Mouse (Mus musculus) fat pad, adult 2 months (tissue): ENCODE data around the gene Manba.
"Not testable (repeated sequence)": the region's sequence is repeated elsewhere in the genome, so short reads cannot be mapped to it uniquely, and the experiment has no call there.

ENCODE experiments used
- DNase-seq: peaks from one replicate; pipeline ENCODE4 v3.0.0-alpha.2; 2011; ENCODE audit warnings: low read depth, low spot score; ENCODE audit errors: extremely low read depth

Gene Manba

DNA sequence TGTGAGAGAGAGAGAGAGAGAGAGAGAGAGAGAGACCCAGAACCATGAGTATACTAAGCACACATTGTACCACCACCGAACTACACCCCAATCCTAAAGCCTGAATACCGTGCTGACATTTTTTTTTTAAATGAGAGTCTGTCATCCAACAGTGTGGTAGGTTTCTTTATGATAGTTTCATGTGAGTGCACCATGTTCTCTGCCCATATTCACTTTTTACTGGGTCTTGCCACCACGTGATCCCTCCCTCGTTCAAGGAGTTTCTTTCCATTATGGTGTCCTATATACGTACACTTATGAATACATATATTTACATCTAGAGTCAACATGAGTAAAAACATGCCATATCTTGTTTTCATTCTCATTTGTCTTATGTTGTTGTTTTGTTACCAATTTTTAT lies 940 bp downstream of the Manba start:
- no peak for DNase-seq

DNA sequence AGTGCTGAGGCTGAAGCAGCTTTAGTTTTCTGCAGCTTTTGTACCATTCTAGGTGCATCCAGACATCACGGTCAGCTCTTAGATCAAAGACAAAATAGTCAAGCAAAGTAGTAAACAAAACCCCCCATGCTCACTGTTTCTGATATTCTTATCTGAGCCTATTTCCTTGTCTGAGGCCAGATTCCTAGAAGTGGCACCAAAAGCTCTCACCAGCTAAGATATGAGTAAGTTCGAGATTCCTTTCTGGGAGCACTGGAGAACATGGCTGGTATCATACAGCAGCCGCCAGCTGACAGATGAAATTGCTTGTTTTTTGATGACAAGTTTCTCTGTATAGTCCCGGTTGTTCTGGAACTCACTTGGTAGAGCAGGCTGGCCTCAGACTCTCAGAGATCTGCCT lies 2.4 kb downstream of the Manba start:
- no peak for DNase-seq

DNA sequence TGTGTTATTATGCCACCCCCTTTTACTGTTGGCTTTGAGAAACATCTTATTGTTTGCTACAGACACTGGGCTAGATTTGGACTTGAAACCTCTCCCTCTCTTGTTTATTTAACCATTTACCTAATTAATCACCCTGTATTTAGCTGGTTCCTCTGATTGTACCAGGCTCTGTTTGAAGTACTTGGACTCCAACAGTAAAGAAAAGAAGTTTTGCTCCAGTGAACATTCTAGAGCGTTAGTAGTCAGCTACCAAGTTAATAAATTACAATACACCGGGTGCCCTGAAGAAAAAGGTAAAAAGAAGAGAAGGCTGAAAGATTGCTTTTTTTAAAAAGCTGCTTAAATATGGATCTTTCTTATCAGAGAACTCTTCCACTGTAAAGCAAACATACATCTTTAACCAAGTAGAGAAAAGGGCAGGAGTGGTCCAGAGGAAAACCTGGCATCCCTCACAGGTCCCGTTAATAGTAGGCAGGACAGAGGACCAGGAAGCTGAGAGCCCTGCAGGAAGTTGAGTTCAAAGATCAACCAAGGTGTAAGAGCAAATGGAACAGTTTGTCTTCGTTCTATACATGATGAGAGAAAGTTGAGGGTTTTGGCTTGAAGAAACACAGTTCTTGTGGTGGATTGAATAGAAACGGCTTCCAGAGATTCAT lies 4.6 kb downstream of the Manba start:
- DNase-seq = no peak

DNA sequence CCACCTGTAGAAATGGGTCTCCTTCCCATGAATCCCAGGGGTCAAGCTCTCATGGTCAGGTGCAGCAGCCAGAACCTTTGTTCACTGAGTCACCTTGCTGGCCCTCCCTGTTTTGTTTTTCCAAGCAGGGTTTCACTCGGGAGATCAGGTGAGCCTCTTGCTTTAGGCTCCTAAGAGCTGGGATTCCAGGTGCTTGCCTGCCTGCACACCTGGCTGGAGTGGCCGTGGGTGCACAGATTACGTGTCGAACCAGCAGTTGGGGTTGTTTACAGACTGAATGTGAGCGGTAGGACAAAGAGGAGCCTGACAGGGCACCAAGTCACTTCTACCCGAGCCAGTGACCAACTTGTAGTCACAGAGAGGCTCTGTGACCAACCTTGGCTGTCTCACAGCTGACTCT lies 5.7 kb downstream of the Manba start:
- no peak for DNase-seq

DNA sequence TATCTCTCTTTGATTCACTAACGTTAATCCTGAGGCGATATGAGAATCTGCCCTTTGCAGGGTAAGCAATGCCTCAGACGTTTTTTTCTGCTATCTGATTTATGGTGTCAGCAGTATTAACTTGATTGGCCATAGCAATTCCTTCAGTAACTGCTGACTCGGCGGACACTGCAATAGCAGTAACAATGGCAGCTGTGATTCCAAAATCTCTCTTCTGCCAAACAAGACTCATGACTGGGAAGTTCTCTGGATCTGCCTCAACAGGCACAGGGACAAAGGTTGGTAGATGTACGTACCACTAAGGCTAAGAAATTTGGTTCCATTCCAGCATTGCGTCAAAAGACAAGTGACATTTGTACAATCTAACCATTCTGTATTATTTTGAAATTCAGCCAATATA lies 7.9 kb downstream of the Manba start:
- not testable (repeated sequence) for DNase-seq

DNA sequence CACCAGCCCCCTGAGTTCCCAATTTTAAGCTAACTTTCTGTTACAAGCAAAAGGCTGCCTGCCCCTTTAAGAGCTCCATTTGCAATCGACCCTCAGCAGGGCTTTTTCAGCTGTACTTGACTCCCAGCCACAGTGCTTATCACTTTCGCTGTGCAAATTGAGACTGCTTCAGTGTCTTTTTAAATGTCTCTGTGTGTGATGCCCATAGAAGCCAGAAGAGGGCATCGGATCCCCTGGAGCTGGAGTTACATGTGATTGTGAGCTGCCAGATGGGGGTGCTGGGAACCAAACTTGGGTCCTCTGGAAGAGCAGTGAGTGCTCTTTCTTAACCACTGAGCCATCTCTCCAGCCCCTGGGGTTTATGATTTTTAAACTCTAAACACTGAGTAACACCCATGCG lies 12.5 kb downstream of the Manba start:
- not testable (repeated sequence) for DNase-seq

DNA sequence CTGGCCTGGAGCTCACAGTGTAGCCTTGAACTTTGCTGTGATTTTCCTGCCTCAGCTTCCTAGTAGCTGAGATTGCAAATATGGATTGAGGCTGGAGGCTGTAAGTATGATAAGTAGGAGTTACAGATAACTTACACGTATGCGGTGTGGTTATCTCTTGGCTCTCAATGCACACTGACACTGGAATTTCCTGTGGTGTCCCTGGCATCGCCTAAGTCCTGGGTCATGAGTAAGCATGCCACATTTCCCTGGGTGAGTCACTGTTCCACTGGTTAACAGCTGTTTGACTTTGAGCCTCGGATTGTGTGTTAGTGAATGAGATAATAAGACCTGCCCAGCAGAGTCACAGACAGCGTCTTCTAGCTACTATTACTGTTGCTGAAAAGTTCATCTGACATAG lies 13.5 kb downstream of the Manba start:
- DNase-seq = no peak

DNA sequence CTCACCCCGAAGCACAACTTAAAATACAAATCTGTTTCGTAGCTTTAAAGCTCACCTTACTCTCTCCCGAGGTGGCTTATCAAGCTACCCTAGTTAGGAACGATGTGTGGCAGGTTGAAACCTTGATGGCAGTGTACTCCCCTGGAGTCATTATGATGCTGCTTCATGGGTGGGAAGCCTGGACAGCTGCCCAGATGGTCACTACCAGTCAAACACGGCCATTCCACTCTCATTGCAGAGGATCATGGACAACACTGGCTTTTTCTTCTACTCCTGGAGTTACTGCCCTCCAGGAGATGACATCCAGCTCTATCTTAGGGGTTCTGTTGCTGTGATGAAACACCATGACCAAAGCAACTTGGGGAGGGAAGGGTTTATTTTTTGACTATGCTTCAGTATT lies 17.7 kb downstream of the Manba start:
- DNase-seq = no peak

DNA sequence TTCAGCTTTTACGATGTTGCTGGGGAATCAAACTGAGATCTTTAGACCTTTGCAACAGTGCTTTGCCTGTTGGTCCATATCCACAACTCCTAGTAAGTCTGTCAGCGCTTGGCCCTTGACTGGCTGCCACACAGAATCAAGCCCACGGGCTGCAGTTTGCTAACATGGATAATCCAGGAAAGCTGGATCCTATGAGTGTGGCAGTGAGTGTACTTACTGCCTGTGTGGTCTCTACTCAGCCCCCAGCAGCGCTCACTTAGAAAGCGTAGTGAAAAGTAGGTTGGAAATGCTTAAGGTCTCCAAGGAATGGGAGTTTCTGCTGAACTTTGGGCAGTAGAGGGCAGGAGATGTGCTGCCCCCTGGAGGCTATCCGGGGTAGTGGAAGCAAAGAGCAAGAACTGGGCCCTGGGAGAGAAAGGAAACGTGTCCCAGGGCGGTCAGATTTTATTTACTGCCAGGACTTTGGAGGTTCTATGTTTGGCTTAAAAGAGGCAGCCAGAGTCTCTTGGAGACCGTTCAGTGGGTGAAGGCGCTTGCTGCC lies 20.0 kb downstream of the Manba start:
- DNase-seq = no peak

DNA sequence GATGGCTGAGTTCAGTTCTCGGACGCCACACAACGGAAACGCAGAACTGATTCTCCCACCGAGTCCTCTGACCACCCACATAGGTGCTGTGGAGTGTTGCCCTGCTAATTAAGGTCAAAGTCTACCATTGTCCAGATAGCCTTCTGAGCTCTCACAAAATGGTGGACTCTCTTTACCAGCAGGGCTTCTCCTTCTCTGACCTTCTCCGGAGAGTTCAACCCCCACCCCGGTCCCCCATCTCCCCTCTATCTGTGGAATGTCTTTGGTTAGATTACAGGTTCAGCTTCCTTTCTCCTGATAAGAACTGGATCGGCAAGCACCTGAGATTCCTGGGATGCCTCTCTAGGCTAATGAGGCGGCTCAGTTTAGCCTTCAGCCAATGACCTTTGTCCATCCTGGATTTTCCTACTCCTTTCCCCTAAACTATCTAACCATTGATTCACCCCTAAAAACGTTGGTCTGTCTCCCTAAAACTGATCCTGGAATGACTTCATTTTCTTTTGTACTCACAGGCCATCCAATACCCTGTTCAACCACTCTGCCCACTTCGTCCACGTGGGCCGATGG lies 20.6 kb downstream of the Manba start:
- no peak for DNase-seq

DNA sequence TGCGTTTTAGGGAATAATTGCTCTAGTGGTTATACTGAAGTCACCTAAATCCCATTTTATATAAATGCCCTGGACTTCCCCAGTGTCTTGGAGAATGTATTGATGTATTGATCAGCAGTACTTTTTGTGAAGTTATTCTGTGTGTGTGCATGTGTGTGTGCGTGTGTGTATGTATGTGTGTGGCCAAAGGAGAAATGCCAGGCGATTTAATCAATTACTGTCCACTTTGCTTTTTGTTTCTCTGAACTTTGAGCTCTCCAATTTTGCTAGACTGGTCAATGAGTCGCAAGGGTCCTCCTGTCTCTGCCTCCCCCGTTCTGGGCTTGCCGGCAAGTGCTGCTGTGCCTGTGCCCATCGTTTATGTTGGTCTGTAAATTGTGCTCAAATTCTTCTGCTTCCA lies 22.1 kb downstream of the Manba start:
- DNase-seq = no peak

DNA sequence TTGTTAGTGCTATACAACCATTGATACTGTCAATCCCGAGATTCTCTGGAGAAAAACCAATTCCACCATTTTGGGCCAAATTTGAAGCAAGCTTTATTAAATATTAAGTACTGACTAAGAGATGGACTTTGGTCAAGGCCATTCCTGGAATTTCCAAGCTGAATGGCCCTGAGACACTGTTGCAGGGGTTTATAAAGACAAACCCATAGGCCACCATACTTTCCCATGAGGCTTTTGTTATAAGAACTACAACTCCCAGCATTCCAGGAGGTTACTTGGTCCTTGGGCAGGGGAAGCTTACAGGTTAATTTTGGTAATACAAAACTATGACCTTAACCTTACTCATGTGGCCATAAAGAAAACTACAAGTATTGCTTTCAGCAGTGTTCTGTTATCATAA lies 22.8 kb downstream of the Manba start:
- DNase-seq = no peak

DNA sequence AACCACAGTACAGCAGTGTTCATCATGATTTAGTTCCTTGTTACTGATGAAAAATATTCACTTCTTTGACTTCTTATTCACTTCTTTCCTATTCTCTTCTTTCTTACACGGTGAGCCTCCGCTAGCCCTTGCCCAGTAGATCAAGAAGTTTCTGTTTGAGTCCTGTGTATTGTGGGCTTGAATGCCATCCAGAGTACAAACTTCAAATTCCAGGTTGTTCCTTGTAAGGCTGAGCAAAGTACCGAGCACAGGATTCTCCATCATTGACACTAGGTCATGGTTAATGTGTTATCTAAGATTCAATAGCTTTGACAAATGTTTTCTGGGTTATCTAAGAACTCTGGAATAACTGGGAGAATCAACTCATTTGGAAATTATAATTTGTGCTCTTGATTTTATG lies 25.0 kb downstream of the Manba start:
- DNase-seq = no peak

DNA sequence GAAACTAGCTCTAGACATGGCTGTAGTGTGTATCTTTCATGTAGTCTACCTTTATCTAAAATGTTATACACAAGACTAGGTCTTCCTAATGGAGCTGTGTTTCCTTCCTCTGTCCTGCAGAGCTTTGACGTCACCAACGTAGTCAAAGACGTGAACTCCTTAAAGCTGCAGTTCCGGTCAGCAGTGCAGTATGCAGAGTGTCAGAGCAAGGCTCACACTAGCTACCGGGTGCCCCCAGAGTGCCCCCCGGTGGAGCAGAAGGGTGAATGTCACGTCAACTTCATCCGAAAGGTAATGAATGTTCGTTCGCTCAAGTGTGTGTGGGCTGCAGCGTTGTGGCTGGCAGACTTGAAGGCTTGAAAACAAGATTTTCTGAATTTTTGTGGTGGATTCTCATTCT lies 26.3 kb downstream of the Manba start:
- no peak for DNase-seq

DNA sequence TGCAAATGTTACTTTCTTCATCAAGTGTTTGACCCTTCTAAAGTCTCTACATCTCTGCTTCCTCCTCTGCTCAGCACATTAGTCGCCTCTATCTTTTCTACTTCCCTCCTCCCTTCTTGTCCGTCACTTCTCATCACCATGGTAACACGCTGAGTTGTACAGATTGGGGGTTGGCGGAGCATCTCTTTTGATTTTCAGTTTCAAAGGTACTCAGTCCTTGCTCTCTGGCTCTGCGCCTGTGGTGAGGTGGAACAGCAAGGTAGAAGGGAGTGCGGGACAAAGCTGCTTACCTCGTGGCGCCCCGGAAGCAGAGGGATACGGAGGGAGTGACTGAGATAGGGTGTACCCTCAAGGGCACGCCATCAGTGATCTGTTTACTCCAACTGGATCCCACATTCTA lies 27.9 kb downstream of the Manba start:
- no peak for DNase-seq

DNA sequence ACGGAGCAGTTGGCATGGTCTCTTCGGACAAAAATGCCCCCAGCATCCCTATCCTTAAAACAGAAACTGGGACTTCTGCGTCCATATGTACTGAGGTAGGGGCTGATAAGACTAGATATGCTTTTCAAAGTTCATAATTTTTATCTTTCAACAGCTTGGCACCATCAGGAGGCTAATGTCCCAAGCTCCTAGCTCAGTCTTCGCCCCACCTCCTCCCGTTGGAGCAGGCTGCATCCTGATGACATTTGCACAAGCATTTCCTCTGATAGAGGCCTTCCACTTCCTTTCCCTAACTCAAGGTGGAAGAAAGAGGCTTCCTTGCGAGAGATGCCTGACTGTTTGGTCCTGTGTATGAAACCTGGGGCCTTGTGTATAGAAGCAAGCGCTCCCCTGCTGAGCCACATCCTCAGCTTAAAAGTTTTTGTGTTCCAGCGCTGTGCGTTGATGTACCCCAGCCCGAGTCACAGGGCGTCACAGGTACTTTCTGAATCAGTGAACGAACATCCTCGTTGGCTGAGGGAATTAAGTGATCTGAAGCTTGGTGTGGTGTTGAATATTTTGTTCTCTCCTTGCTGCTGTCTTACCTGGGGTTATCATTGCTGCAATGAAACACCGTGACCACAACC lies 28.5 kb downstream of the Manba start:
- no peak for DNase-seq

DNA sequence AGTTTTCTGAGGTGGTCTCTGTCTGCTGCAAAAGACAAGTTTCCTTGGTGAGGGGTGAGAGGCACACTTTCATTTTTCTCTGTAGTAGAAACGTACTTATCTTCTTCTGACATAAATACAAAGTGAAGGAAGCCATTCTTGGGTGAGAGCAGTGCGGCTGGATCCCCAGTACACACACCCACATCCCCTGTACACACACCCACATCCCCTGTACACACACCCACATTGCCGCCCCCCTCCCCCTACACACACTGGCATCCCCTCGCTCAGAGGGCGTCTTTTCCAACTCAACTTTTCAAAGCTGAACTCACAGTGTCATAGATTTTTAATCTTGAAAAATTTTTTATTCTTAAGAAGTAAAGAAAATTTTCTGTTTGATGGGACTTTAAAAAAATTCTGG lies 29.8 kb downstream of the Manba start:
- no peak for DNase-seq

DNA sequence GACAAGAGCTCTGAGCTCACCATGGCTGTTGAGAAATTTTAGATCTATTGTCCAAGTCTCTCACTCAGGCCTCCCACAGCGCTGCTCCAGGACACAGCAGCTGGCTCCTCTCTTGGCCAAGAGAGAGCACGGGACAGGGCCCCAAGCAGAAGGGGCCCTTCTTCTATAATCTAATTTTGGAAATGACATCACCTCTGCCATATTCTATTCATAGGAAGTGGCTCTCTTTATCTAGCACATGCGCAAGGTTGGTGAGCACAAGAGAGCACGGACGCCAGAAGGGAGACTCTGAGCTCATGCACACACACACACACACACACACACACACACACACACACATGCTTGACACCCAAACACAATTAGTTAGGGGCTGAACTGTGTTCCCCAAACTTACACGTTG lies 31.5 kb downstream of the Manba start:
- no peak for DNase-seq

DNA sequence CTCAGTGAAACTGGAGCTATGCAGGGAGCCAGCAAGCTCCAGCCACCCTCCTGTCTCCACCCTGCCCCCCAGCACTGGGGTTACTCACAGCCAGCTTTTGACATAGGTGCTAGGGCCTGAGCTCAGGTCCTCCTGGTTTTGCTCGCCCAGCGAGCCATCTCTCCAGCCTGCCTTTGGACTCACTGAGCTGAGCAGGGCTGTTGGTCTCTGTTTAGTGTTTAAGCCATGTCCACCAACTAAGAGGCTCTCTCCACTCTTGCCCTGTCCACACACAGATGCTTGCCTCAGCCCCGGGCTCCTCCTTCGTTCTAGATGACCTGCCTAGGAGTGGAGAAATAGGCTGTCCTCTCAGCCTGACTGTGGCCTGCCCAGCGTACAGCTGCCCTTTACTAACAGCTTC lies 33.5 kb downstream of the Manba start:
- no peak for DNase-seq

DNA sequence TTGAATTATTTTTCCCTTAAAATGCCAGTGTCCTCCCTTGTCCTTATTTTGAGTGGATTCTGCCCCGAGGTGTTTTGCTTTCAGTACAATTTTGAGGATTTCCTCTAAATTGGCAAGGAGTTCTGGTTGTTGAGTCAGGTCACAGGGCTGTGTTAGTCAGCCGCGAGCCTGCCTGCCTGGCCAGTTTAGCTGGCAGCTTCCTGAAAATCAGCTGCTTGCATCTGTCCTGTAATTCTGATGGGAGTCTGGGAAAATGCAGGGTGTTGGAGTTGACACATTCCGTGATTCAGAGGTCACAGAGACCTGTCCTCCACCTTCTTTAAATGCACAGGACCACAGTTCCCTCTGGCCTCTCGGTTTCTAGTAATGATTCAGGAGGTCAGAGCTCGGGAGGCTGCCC lies 34.2 kb downstream of the Manba start:
- no peak for DNase-seq

DNA sequence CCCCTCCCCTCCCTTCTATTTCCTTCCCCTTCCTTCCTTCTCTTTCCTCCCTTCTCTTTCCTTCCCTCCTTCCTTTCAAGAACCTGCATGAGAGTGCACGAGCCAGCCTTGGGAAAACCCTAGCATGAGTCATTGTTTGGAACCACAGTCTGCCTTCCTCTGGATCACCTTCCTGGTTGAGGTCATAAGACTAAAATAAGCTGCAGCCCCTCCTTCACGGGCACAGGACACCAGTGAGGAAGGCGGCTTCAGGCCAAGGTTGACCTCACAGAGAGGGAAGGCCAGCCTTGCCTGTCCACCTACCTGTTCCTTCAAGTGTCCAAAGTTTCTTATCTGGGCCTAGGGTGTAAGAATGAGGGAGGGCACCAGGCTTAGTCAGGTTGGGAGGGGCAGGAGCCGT lies 36.6 kb downstream of the Manba start:
- DNase-seq = no peak

DNA sequence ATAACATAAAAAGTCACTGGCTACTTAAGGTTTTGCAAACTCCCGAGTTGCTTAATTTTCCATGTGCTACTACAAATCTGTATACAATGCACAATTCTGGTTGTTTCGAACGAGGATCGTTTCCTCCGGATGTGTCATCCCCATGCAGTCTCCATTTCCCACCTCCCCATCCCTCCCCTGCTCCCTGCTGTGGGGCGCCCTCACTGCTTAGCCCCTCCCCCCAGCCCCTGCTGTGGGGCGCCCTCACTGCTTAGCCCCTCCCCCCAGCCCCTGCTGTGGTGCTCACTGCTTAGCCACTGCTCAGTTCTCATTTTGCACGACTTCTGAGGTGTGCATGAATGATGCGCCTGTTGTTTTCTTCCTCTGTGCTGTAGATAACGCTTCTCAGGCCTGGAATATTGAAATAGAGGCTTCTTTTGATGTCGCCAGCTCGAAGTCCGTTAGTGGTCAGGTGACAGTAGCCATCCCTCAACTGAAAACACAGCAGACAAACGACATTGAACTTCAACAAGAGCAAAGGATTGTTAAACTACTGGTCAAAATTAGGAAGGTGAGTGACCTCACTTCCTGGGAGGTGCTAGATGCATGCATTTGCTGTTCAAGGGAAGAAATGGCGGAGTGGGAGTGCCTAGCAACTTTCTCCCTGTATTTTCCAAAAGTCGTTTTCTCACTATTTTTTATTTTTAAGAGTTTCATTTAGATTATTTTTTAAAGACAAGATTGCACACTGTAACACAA lies 37.4 kb downstream of the Manba start:
- DNase-seq = no peak
